Mouse (Mus musculus) kidney, adult 2 months (tissue): ENCODE results near the gene Tnrc6b.

ENCODE experiments used
- CTCF ChIP-seq: fragments of 200-500 bp; conservative IDR thresholded peaks from 2 replicates; pipeline ENCODE4 v1.5.1; 2011; ENCODE audit warnings: low read depth, mild to moderate bottlenecking, control low read depth, low read length, moderate library complexity, mixed read lengths; ENCODE audit not compliant: insufficient read depth, insufficient read length
- POLR2A ChIP-seq: fragments of 200-500 bp; IDR thresholded peaks from one replicate; pipeline ENCODE4 v1.6.1; 2011; ENCODE audit warnings: low read depth, low read length, control low read depth

DNA sequence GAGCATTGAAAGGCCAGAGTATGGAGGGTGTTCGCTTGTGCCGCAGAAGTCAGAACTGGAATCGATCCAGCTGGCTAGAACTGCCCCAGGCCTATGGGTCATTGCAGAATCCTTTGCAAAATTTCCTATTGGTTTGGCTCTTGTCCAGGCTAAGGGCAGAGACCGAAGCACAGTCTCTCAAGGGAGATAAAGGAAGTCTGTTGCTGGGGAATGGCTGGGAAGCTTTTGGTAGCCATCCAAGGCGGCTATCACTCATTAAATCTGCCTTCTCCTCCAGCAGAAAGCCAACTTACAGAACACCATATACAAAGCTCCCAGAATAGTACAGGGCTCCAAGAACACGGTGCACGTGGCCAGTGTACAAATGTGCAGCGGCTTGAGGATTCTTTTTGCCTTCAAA, 4.0 kb upstream of the Tnrc6b start:
- no peak for TF ChIP-seq CTCF
- TF ChIP-seq POLR2A = no peak
